Mouse (Mus musculus) monocyte, adult 59 days (primary cell): ENCODE measurements around the gene Fam171a2. TPM values are rescaled to one million over a fixed set of nuclear protein-coding genes. Genes with fewer than 3 reads are reported as not detected.

Experiments
- total RNA-seq, 2 experiments: library from RNA; stranded (reverse); gene quantifications; one replicate each; pipeline ENCODE4 v1.2.4; 2023

Gene Fam171a2
- total RNA-seq, result under 1 TPM in 1 of 2 experiments, not detected in 1; 0.52 TPM

GRCm38 (mm10) chr11:102447497-102447896 is at the start of gene Fam171a2:
Fam171a2 (minus strand) TSS chr11:102447682.

GRCm38 (mm10) chr11:102469648-102470357 is 22.3 kb upstream of the Fam171a2 start, which contains the start of gene Itga2b:
Itga2b (minus strand) TSS chr11:102470122.

GRCm38 (mm10) chr11:102430121-102431017 is 17.1 kb downstream of the Fam171a2 start, which contains the start of gene Grn:
Grn (plus strand) TSS chr11:102430315.

GRCm38 (mm10) chr11:102407834-102408215 is 39.7 kb downstream of the Fam171a2 start, which contains the start of gene Slc25a39:
Slc25a39 (minus strand) TSS chr11:102407946.

GRCm38 (mm10) chr11:102393238-102393634 is 54.2 kb downstream of the Fam171a2 start, which contains the start of gene Rundc3a:
Rundc3a (plus strand) TSS chr11:102393403.

Other genes starting within 250 kb of the Fam171a2 start
- 100 to 1,000 TPM; 181 to 190 TPM for gene Hdac5, start 217.5 kb downstream of the Fam171a2 start, total RNA-seq
- under 1 TPM; 0.21 to 0.47 TPM for gene BC030867, start 198.8 kb downstream of the Fam171a2 start, total RNA-seq
- not detected for gene Asb16, start 178.9 kb downstream of the Fam171a2 start, total RNA-seq
- gene Tmub2, start 162.8 kb downstream of the Fam171a2 start, total RNA-seq, result 10 to 100 TPM; 41.5 to 47.0 TPM
- 10 to 100 TPM; 56.3 to 57.2 TPM for gene Atxn7l3, start 151.1 kb downstream of the Fam171a2 start, total RNA-seq
- gene Ubtf, start 127.9 kb downstream of the Fam171a2 start, total RNA-seq, result 100 to 1,000 TPM in 1 of 2 experiments, 10 to 100 TPM in 1; 91.7 to 103 TPM
- gene Slc4a1, start 81.5 kb downstream of the Fam171a2 start, total RNA-seq, result under 1 TPM in 1 of 2 experiments, not detected in 1; 0.24 TPM
- not detected for gene Rundc3a, start 54.3 kb downstream of the Fam171a2 start, total RNA-seq
- gene Slc25a39, start 39.7 kb downstream of the Fam171a2 start, total RNA-seq, result 10 to 100 TPM; 59.1 to 75.0 TPM
- gene Grn, start 17.4 kb downstream of the Fam171a2 start, total RNA-seq, result 100 to 1,000 TPM; 535 to 541 TPM
- gene Itga2b, start 22.4 kb upstream of the Fam171a2 start, total RNA-seq, result 1 to 10 TPM; 3.6 to 5.5 TPM
- 10 to 100 TPM; 32.6 to 35.3 TPM for gene Gpatch8, start 108.7 kb upstream of the Fam171a2 start, total RNA-seq
- not detected for gene Gm11627, start 131.8 kb upstream of the Fam171a2 start, total RNA-seq
- gene Fzd2, start 156.7 kb upstream of the Fam171a2 start, total RNA-seq, result under 1 TPM in 1 of 2 experiments, not detected in 1; 0.13 TPM
- not detected for gene Meioc, start 216.0 kb upstream of the Fam171a2 start, total RNA-seq